Mouse (Mus musculus): Measurements from ENCODE around the gene Tspan15.

DNA sequence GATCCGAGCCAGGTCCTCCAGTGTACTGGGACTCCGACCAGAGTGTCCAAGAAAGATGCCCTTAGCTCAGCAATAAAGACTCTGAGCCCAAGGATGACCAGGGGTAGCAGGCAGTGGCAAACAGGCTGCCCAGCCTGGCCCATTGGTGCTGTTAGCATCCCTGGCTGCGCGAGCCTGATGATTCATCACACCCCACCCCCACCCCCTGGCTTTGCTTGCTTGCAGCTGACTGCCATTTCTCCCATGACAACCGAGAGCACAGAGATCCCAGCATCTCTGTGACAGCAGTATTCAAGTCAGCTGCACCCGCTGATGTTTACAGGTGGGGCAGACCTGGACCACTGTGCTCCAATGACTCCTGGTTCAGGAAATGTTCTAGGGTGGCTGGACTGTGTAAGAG is 28.5 kb downstream of the Tspan15 start:
- TF ChIP-seq EP300 (IDR thresholded peaks at IDR 0.05; ENCODE audit: insufficient read depth, low read depth, low read length), result no peak
- TF ChIP-seq CTCF (IDR thresholded peaks at IDR 0.05; ENCODE audit: low read depth, low read length), result no peak
- TF ChIP-seq POLR2A (IDR thresholded peaks at IDR 0.05; ENCODE audit: insufficient read depth, low read length), result no peak
